Mouse (Mus musculus): ENCODE data around the gene Adk. TPM values are rescaled to one million over a fixed set of nuclear protein-coding genes. Genes with fewer than 3 reads are reported as not detected.
"Not testable (repeated sequence)": the region's sequence is repeated elsewhere in the genome, so short reads cannot be mapped to it uniquely, and the experiment has no call there.

Adk gene
- polyA plus RNA-seq, 1 experiment from 2014 or later: 230 TPM

GRCm38 (mm10) chr14:21470386-21470785 is 418.0 kb downstream of the Adk start:
- Histone ChIP-seq H3K9me3 (no peaks in the 10 kb centered on the region), H3K4me1 (replicated peaks) (no peaks in the 10 kb centered on the region), H3K36me3 (no peaks in the 10 kb centered on the region), H3K4me2 (replicated peaks) (no peak overlapping the region), H3K9ac (no peak overlapping the region), H3K4me3 (replicated peaks) (no peak overlapping the region), H3K27me3 (replicated peaks) (no peaks in the 10 kb centered on the region), H3K27ac (no peak overlapping the region)
- no peak for ATAC-seq
- WGBS: 84% methylated on average over 5 of the region's 5 CpGs

- H3K36me3 ChIP-seq: no peaks in the 10 kb centered on the region
- WGBS: 93% methylated on average over 2 of the region's 2 CpGs
- no peaks in the 10 kb centered on the region for H3K4me1 ChIP-seq (replicated peaks)
- no peak overlapping the region for H3K27ac ChIP-seq
- H3K9ac ChIP-seq: no peak overlapping the region
- H3K27me3 ChIP-seq (replicated peaks): no peaks in the 10 kb centered on the region
- H3K9me3 ChIP-seq: no peaks in the 10 kb centered on the region
- no peak for ATAC-seq
- H3K4me2 ChIP-seq (replicated peaks): no peak overlapping the region
- H3K4me3 ChIP-seq (replicated peaks): no peak overlapping the region
Measured at GRCm38 (mm10) chr14:21471975-21472374, 419.6 kb downstream of the Adk start.

GRCm38 (mm10) chr14:21474593-21475132 is 422.3 kb downstream of the Adk start:
- not testable (repeated sequence) for H3K9me3 ChIP-seq; H3K4me1 ChIP-seq (replicated peaks); H3K4me3 ChIP-seq (replicated peaks); H3K27ac ChIP-seq; H3K4me2 ChIP-seq (replicated peaks); H3K36me3 ChIP-seq; H3K27me3 ChIP-seq (replicated peaks); ATAC-seq; H3K9ac ChIP-seq
- 88% methylated on average over 4 of the region's 4 CpGs for WGBS

- H3K4me2 ChIP-seq (replicated peaks): no peak overlapping the region
- no peak overlapping the region for H3K9ac ChIP-seq
- H3K27ac ChIP-seq: no peak overlapping the region
- no peaks in the 10 kb centered on the region for H3K9me3 ChIP-seq
- no peaks in the 10 kb centered on the region for H3K4me1 ChIP-seq (replicated peaks)
- H3K27me3 ChIP-seq (replicated peaks): no peaks in the 10 kb centered on the region
- no peak overlapping the region for H3K4me3 ChIP-seq (replicated peaks)
- ATAC-seq: no peak
- WGBS: 88% methylated on average over 2 of the region's 2 CpGs
- H3K36me3 ChIP-seq: no peaks in the 10 kb centered on the region
Measured at GRCm38 (mm10) chr14:21477181-21477580, 424.8 kb downstream of the Adk start.

GRCm38 (mm10) chr14:21479566-21479965 is 427.2 kb downstream of the Adk start:
- Histone ChIP-seq H3K27me3 (replicated peaks) (no peaks in the 10 kb centered on the region), H3K9me3 (no peaks in the 10 kb centered on the region), H3K27ac (no peak overlapping the region), H3K4me3 (replicated peaks) (no peak overlapping the region), H3K4me1 (replicated peaks) (no peaks in the 10 kb centered on the region), H3K36me3 (no peaks in the 10 kb centered on the region), H3K4me2 (replicated peaks) (no peak overlapping the region), H3K9ac (no peak overlapping the region)
- 96% methylated on average over 8 of the region's 8 CpGs for WGBS
- ATAC-seq: no peak

GRCm38 (mm10) chr14:21480191-21480590 is 427.8 kb downstream of the Adk start:
- Histone ChIP-seq H3K36me3 (no peaks in the 10 kb centered on the region), H3K27ac (no peak overlapping the region)

GRCm38 (mm10) chr14:21481231-21481630 is 428.9 kb downstream of the Adk start, which contains the start of gene Kat6b:
TSS of gene Kat6b (plus strand) at chr14:21481434.
- no peak within 1 kb of the TSS for H3K4me2 ChIP-seq (replicated peaks)
- 90% methylated on average over 7 of the region's 7 CpGs for WGBS
- H3K27me3 ChIP-seq (replicated peaks): no peaks in the 10 kb centered on the region
- no peak within 1 kb of the TSS for H3K4me3 ChIP-seq (replicated peaks)
- H3K9me3 ChIP-seq: no peaks in the 10 kb centered on the region
- H3K27ac ChIP-seq: no peak within 1 kb of the TSS
- ATAC-seq: no peak
- H3K36me3 ChIP-seq: no peaks in the 10 kb centered on the region
- H3K9ac ChIP-seq: no peak within 1 kb of the TSS
- no peaks in the 10 kb centered on the region for H3K4me1 ChIP-seq (replicated peaks)

More at GRCm38 (mm10) chr14:21480191-21480590, 427.8 kb downstream of the Adk start:
- WGBS: 83% methylated on average over 5 of the region's 5 CpGs
- no peak overlapping the region for H3K4me3 ChIP-seq (replicated peaks)
- no peak for ATAC-seq
- H3K4me2 ChIP-seq (replicated peaks): no peak overlapping the region
- no peak overlapping the region for H3K9ac ChIP-seq
- H3K27me3 ChIP-seq (replicated peaks): no peaks in the 10 kb centered on the region
- no peaks in the 10 kb centered on the region for H3K4me1 ChIP-seq (replicated peaks)
- H3K9me3 ChIP-seq: no peaks in the 10 kb centered on the region

GRCm38 (mm10) chr14:21484199-21484598 is 431.8 kb downstream of the Adk start:
- no peak for ATAC-seq
- H3K27me3 ChIP-seq (replicated peaks): no peaks in the 10 kb centered on the region
- no peaks in the 10 kb centered on the region for H3K9me3 ChIP-seq
- H3K36me3 ChIP-seq: no peaks in the 10 kb centered on the region
- 70% methylated on average over 2 of the region's 2 CpGs for WGBS
- no peak overlapping the region for H3K4me2 ChIP-seq (replicated peaks)
- H3K4me1 ChIP-seq (replicated peaks): no peaks in the 10 kb centered on the region
- H3K4me3 ChIP-seq (replicated peaks): no peak overlapping the region
- no peak overlapping the region for H3K9ac ChIP-seq
- H3K27ac ChIP-seq: no peak overlapping the region

- Histone ChIP-seq H3K36me3 (no peaks in the 10 kb centered on the region), H3K4me2 (replicated peaks) (no peak overlapping the region), H3K9me3 (no peaks in the 10 kb centered on the region), H3K27ac (no peak overlapping the region), H3K27me3 (replicated peaks) (no peaks in the 10 kb centered on the region), H3K4me1 (replicated peaks) (no peaks in the 10 kb centered on the region), H3K4me3 (replicated peaks) (no peak overlapping the region), H3K9ac (no peak overlapping the region)
- WGBS: 90% methylated on average over 10 of the region's 10 CpGs
- ATAC-seq: peak; percentile 91
Measured at GRCm38 (mm10) chr14:21484693-21485092, 432.3 kb downstream of the Adk start.

- H3K27me3 ChIP-seq (replicated peaks): no peaks in the 10 kb centered on the region
- H3K9ac ChIP-seq: no peak overlapping the region
- H3K4me2 ChIP-seq (replicated peaks): no peak overlapping the region
- no peak overlapping the region for H3K27ac ChIP-seq
- WGBS: 96% methylated on average over 3 of the region's 3 CpGs
- no peaks in the 10 kb centered on the region for H3K36me3 ChIP-seq
- H3K4me1 ChIP-seq (replicated peaks): no peaks in the 10 kb centered on the region
- no peak overlapping the region for H3K4me3 ChIP-seq (replicated peaks)
- no peak for ATAC-seq
- no peaks in the 10 kb centered on the region for H3K9me3 ChIP-seq
Measured at GRCm38 (mm10) chr14:21485961-21486520, 433.7 kb downstream of the Adk start.

- not testable (repeated sequence) for H3K9me3 ChIP-seq; H3K4me1 ChIP-seq (replicated peaks); ATAC-seq; H3K27me3 ChIP-seq (replicated peaks); H3K4me2 ChIP-seq (replicated peaks); H3K27ac ChIP-seq; H3K4me3 ChIP-seq (replicated peaks); H3K36me3 ChIP-seq; H3K9ac ChIP-seq
- 91% methylated on average over 2 of the region's 2 CpGs for WGBS
Measured at GRCm38 (mm10) chr14:21487135-21487534, 434.8 kb downstream of the Adk start.

GRCm38 (mm10) chr14:21488426-21489115 is 436.2 kb downstream of the Adk start:
- not testable (repeated sequence) for H3K9me3 ChIP-seq; H3K27me3 ChIP-seq (replicated peaks); H3K27ac ChIP-seq; ATAC-seq; H3K9ac ChIP-seq; H3K4me3 ChIP-seq (replicated peaks); H3K36me3 ChIP-seq; H3K4me1 ChIP-seq (replicated peaks); H3K4me2 ChIP-seq (replicated peaks)
- 80% methylated on average over 8 of the region's 9 CpGs for WGBS

GRCm38 (mm10) chr14:21489116-21489485 is 436.7 kb downstream of the Adk start:
- ATAC-seq: no peak
- H3K36me3 ChIP-seq: no peaks in the 10 kb centered on the region
- 92% methylated on average over 3 of the region's 3 CpGs for WGBS

More at GRCm38 (mm10) chr14:21489116-21489485, 436.7 kb downstream of the Adk start:
- no peaks in the 10 kb centered on the region for H3K9me3 ChIP-seq
- no peaks in the 10 kb centered on the region for H3K27me3 ChIP-seq (replicated peaks)
- H3K27ac ChIP-seq: no peak overlapping the region
- H3K4me3 ChIP-seq (replicated peaks): no peak overlapping the region
- no peak overlapping the region for H3K4me2 ChIP-seq (replicated peaks)
- no peak overlapping the region for H3K9ac ChIP-seq
- no peaks in the 10 kb centered on the region for H3K4me1 ChIP-seq (replicated peaks)
